Mouse (Mus musculus) lung, embryonic 14.5 days (tissue): ENCODE measurements at regions not wholly inside any gene's neighbourhood (a gene's known extent, or its start where the extent isn't known, plus 50 kb on each side); places are given as distances from the start of the nearest gene placed in this dataset.

Source experiments
- ATAC-seq: fragments of 200-750 bp; cut with Nextera tagmentation; 2 replicates; pipeline ENCODE4 v1.8.0; 2017; ENCODE audit warnings: mild to moderate bottlenecking, moderate TSS enrichment, moderate library complexity; ENCODE audit not compliant: insufficient read depth
- DNase-seq: peaks from one replicate; pipeline ENCODE4 v3.0.0-alpha.2; 2015
- H3K27ac ChIP-seq: fragments of 300-500 bp; sonication (generic); 2 replicates; pipeline ENCODE4 v1.5.1; 2014; ENCODE audit warnings: low read depth, mild to moderate bottlenecking, moderate library complexity
- H3K27me3 ChIP-seq: fragments of 300-500 bp; sonication (generic); 2 replicates; pipeline ENCODE4 v1.6.1; 2014; ENCODE audit warnings: low read length, control low read depth; ENCODE audit not compliant: insufficient read depth
- H3K36me3 ChIP-seq: fragments of 300-500 bp; sonication (generic); 2 replicates; pipeline ENCODE4 v1.6.1; 2014; ENCODE audit warnings: control low read depth; ENCODE audit not compliant: insufficient read depth
- H3K4me1 ChIP-seq: fragments of 300-500 bp; sonication (generic); 2 replicates; pipeline ENCODE4 v1.6.1; 2014; ENCODE audit warnings: antibody characterized with exemption, control low read depth; ENCODE audit not compliant: insufficient read depth
- H3K4me2 ChIP-seq: fragments of 300-500 bp; sonication (generic); 2 replicates; pipeline ENCODE4 v1.6.1; 2014; ENCODE audit warnings: mild to moderate bottlenecking
- H3K4me3 ChIP-seq: fragments of 300-500 bp; sonication (generic); 2 replicates; pipeline ENCODE4 v1.5.1; 2014; ENCODE audit warnings: low read depth, low read length
- H3K9ac ChIP-seq: fragments of 300-500 bp; sonication (generic); 2 replicates; pipeline ENCODE4 v1.6.1; 2014
- H3K9me3 ChIP-seq: fragments of 300-500 bp; sonication (generic); 2 replicates; pipeline ENCODE4 v1.6.1; 2016; ENCODE audit warnings: low read depth, low read length, control low read depth
- CTCF ChIP-seq: IDR thresholded peaks from 2 replicates; pipeline ENCODE4 v1.5.1; 2016; ENCODE audit warnings: antibody characterized with exemption, low read depth
- WGBS: fragments of 180-500 bp; shearing (Covaris S2); extraction: QIAGEN DNeasy Blood & Tissue Kit; methylation state at CpG from one replicate; pipeline ENCODE4 v1.1.7; 2014; 5-methylcytosine and 5-hydroxymethylcytosine counted together

DNA sequence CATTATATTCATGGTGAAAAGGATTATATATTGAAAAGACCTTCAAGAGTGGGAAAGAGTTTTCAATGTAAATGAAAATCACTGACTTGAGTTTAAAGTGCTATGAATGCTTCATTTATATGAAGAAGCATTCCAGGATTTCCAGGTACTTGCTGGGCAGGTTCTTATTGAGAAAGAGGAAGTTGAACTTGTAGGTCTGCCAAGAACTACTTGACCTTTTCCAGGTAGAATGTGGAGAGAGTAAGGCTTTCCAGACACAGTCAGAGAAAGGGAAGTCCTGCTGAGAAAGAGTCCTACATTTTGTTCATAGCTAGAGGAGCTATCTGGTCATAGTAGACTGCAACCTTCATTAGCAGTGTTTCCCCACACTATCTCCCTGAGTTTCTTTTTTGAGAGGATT is 426.8 kb upstream of the Gm5150 start:
- Histone ChIP-seq H3K4me3 (no peak overlapping the region), H3K9ac (no peak overlapping the region), H3K27ac (no peak overlapping the region), H3K4me2 (no peak overlapping the region), H3K36me3 (no peaks in the 10 kb centered on the region), H3K9me3 (no peaks in the 10 kb centered on the region), H3K27me3 (no peaks in the 10 kb centered on the region), H3K4me1 (no peaks in the 10 kb centered on the region)
- ATAC-seq (no peak), DNase-seq (peak; percentile 50)
- TF ChIP-seq CTCF = no peak

DNA sequence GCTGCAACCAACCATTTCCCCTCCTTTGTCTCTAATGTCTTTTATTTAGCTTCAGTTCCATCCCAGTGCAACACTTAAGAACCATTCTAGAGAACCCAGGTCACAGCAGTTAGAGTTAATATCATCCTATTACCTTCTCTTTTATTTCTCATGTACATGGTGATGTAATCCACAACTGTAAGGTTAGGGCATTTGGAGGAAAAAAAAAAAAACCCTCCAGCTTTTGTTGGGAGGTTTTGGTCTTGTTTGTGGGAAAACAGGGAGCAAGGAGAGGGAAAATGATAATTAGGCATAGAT is 425.5 kb upstream of the Gm5150 start:
- Histone ChIP-seq H3K27me3 (no peaks in the 10 kb centered on the region), H3K9me3 (no peaks in the 10 kb centered on the region), H3K27ac (no peak overlapping the region), H3K4me1 (no peaks in the 10 kb centered on the region), H3K9ac (no peak overlapping the region), H3K4me3 (no peak overlapping the region), H3K36me3 (no peaks in the 10 kb centered on the region), H3K4me2 (no peak overlapping the region)
- ATAC-seq = no peak
- no peak for DNase-seq
- no peak for TF ChIP-seq CTCF

DNA sequence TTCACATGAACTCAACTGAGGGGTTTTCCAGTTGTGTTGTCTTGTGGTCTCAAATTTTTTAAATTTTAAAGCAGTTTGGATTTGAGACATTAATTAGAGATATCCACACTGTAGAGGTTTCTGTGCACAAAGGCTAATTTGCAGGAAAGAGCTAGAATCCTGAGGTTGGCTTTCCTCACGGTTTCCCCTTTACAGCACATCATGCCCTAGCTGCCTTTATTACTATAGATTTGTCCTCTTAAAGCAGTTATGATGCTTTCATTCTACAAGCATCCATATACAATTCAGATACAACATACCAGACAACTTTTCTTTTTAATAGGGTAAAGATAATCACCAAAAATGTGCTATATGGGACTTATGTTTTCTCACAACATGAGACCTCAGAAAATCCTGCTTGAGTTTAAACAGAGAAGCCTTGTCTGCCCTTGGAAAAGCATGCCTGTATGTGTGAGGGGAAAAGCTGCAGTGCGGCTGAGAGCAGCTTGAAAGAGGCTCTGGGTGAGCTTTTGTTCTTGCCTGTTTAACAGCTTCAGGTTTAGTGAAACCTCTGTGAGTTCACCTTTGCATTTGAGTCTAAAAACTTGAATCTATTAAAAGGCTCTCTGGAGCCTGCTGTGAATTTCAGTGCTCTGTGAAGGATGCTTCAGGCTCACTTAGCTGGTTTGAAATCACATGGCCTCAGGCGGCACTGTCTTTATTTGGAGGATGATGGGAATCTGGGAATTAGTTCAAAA is 425.0 kb upstream of the Gm5150 start:
- H3K4me1 ChIP-seq = no peaks in the 10 kb centered on the region
- WGBS = 53% methylated on average over 3 of the region's 3 CpGs
- H3K9me3 ChIP-seq = no peaks in the 10 kb centered on the region
- no peak overlapping the region for H3K4me2 ChIP-seq
- H3K27ac ChIP-seq = no peak overlapping the region
- H3K27me3 ChIP-seq = no peaks in the 10 kb centered on the region
- DNase-seq = no peak
- no peak overlapping the region for H3K9ac ChIP-seq
- ATAC-seq = no peak
- no peak overlapping the region for H3K4me3 ChIP-seq
- no peak for TF ChIP-seq CTCF
- H3K36me3 ChIP-seq = no peaks in the 10 kb centered on the region
